Mouse (Mus musculus) kidney, adult 18-20 months (tissue): ENCODE results near the gene Emx2.

Experiments used
- DNase-seq: peaks from one replicate; pipeline ENCODE4 v3.0.0; 2021

Emx2 gene

DNA sequence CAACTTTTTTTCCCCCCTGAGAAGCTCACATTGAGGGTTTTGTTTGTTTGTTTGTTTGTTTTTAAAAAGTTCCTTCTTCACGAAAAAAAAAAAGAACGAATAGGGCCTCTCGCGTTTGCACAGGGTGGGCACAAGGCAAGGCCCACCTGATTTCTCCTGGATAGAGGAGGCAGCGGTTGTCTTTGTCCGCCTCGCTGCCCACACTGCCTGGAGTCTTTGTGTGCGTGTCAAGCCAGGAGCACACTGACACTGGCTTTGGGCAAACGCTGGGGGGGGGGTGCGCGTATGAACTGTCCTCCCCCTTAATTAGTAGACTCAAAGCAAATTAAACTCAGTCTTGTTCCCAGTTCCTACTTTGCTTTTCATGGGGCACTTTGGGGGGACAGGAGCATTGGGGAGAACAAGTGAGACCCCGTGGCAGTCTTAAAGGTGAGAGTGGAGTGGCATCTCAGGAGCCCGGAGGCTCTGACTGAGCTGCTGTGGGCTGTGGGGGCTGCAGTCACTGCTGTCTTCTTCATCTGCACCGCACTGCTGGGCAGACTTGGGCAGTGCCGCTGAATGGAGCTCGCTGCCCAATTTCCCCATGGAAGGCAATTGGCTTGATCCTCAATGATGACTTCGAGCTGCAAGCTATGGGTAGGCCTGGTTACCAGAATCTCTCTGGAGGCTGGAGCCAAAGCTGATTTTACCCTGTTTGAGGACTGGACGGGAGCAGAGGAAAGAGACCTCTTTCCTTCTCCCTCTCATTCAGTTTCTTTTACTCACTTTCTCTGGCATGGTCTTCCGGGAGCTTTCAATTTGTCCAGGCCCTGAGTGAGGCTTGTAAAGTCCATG is 4.5 kb downstream of the Emx2 start:
- peak; percentile 63 for DNase-seq

DNA sequence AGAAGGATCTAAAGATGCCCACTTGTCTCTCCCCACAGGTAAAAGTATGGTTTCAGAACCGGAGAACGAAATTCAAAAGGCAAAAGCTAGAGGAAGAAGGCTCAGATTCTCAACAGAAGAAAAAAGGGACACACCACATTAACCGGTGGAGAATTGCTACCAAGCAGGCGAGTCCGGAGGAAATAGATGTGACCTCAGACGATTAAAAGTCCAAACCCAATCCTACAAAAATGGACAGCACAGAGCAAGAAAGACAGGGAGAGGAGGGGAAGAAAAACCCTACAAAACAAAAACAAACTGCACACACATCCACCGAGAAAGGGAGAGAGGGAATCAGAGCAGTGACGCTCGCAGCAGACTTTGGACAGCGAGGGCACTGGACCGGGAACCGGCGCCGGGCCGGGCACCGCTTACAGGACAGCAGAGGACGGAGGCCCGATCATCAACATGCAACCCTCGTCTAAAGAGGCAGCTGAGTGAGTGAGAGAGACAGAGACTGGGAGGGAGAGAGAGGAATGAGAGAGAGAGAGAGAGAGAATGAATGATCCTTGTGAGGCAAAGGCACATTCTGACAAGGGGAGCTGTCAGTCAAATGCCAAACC is 5.8 kb downstream of the Emx2 start:
- DNase-seq, result peak; percentile 68

DNA sequence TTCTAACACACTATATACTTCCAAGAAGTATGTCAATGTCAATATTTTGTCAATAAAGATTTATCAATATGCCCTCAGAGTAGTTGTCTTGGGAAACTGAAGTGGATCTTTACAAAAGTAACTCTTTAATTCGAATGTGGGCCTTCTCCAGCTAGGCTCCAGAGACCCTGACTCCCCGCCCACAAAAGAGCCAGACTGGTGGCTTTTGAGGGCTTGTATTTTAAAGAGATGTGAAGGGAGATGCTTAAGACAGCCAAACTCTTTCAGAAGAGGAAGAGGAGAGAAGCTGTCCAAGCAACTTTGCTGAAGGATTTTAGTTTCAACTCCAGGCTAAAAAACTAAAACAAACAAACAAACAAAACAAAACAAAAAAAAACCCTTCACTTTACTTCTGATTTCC is 7.1 kb downstream of the Emx2 start:
- no peak for DNase-seq

DNA sequence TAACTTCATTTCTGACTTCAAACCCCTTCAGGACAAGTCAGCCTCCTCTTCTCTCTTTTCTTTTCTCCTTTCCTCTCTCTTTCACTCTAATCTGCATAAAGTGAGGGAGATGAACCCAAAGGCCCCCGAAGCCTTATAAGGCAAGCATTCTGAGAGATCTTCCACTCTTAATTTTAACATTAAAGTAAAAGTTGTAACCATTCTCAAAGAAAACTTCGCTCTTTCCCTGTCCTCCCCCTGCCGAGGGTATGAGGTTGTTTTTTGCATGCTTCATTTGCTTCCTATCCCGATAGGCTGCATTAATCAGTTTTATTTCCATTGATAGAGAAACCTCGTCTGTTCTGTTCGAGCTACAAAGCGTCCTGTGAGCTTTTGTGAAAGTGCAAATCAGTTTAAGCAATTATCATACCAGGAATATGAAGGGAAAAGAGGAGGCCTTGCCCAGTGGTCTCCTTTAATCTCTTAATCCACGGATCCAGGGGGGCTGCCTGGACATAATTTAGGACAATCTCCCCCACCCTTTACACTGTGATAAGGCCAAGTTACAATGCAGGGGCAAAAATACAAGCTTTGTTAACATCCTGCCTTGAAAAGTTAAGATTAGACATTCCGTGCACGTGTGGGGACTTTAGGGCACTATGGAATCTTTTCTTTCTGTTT is 7.7 kb downstream of the Emx2 start:
- DNase-seq, result no peak

DNA sequence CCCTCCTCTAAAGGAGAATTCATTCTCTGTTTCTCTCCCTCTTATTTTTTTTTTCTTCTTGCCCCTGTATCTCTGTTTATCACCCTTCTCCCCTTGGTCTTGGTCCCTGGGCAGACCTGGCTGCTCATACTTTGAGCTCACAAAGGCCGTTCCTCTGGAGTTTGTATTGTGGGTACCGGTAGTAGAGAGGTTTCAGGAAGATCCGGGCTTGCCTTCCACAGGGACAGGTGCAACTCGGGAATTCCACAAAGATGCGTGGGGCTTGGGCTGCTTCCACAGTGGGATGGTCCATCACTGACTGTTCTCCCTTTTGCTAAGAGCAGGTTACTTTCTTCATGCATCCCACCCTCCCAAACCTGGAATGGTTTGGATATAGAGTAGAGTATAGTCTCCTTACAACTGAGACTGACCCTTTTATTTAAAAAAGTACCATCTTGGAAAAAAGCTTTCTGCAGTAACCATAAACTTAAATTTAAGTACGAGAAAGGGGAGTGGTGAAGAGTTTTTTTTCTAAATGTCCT is 8.3 kb downstream of the Emx2 start:
- DNase-seq, result peak; percentile 32

DNA sequence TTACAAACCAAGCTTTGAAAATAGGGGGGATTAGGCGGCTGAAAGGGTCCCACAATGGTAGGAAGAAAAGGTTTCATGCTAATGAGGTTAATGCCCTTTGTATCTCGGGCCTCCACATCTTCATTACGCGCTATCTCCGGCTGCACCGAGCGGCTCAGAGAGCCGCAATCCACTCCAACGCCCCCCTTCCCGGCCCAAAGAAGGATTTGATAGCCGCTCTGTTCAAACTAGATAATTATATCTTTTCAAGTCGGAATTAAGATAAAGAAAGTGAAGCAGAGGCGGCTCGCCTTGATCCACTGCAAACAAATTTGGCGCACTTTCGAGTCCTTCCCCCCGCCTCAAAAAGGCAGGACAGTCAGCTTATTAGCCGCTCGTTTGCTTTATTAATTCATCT is 8.8 kb downstream of the Emx2 start:
- DNase-seq, result no peak

DNA sequence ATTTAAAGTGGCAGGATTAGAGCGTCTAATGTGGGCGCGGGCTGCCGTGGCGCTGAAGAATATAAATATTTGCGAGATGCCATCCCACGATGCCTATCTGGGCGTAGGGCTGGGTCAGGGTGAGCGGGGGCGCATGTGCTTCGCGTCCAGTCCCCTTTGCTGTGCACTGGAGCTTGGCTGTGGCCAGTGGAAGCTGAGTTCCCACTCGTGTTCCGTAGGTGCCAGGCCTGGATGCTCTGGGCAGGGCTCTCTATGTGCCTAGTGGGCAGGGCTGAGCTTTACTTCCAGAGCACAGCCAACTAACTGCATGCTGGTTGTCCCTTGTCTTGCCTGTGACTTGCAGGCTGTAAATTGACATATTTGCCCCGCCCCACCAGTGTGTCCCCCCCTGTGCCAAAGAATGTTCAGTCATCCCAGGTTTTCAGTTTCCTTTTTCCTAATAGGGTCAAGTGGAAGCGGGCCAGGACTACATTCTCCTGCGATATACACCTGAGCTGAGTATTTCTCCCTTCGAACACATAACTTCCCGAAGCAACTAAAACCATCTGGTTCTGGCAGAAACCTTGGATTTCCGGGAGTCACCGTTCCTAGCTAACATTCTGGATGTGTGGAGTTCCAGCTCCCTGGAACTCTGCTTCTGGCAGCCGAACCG is 9.4 kb downstream of the Emx2 start:
- DNase-seq, result peak; percentile 73

DNA sequence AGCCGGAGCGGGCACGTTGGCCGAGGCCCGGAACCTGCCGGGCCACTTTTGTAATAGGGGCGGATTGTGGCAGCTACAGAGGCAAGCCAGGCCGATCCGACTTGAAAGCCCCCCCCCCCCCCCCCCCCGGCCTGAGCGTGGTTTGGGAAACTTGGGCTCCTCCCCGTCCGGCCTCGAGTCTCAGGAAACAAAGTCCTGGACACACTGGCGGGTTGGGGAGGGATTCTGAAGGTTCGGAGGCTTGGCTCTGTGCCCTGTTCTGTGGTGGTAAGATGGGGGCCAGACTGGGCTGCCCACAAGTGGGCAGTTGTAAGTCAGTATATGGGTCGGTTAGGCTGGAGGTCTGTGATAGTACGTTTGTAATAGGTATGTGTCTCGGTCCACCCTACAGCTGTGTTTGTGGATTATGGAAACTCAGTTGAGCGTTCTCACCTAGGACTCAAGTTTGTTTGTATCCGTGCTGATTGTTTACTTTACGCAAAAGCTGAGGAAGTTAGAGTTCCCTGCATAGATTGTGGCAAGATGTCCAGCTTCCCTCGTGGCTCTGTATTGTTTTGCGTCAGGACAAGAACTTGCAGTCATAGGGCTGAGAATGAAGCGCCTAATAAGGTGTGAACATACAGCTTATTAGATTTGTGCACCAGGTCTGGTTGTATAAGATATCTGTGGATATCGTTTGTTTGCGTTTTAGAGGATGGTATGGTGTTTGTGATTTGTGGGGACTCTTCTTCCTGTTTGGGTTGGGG is 10.1 kb downstream of the Emx2 start:
- DNase-seq, result peak; percentile 71

DNA sequence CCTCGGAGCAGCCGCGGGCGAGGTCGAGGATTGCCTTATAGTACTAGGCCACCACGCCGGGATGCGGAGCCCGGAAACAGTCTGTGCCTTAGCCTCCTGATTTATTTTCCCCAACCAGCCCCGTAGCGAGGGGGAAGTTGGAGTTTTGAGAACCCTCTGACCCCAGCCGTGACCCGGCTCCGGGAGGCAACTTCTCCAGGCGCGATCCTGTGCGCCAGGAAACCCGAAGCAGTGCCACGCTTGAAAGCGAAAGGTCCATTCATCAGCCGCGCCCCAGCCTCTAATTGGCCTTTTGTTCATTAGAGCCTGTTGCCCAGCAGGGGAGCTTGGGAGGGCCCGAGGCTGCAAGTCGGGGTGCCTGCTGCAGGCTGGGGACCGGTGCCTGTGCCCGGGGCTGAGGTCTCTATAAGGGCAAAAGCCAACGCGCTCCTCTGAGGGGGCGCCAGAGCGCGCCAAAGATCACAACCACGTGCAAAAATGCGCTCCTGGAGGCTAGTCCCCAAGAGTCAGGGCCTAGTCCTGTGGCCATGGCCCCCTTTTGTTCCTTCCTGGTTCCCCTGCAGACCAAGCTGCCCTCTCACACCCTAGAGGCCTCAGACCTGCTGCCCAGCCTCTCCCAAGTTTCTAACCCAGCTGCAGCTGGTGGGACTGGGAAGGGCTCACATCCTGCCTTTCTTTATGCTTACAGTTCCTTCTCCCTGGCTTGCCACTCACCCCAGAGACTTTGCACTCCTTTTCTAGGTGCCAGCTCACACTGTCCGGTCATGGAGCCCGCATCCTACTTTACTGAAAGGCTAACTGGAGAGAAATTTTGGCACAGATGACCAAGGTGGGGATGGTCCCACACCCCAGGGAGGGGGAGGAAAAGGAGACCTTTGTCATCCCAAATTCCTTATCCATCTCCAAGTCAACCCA is 11.1 kb downstream of the Emx2 start:
- peak; percentile 68 for DNase-seq

DNA sequence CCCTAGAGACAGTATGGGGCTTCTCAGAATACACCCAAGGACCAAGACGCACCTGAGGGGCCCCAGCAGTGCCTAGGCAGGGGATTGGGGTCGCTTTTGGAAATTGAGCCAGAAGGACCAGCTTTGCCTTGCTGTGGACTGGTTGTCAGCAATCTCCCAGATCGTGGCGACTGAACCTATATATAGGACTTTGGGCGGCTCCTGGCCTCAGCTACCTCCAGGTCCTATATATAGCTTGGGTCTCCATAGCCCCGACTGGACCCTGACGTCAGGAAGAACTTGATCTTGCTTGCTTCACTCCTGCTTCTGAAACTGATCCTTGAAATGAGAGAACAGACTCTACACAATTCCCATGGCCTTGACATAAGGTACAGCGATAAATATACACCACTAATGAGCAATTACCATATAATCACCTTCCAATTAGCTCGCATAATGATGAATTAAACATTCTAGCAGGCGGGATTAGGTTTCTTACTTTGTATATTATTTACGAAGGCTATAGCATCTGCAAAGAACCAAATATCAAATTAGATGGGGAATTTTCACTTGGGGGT is 12.0 kb downstream of the Emx2 start:
- DNase-seq, result no peak

DNA sequence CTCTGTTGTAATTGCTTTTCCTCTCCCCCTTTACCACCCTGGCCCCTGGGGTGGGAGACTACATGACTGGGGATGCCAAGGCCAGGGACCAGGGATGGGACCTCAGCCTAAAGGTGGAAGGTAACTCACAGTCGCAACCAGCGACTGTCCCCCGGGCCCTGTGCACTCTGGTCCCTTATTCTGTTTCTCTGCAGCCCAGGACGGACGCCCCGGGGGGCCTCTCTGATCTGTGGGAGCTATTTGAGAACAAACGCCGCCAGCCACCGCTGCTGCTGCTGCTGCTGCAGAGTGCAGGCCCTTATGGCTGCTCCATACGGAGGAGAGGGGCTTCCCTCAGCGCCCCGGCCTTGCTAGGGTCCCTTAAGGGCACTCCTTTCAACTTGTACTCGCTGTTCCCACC is 12.7 kb downstream of the Emx2 start:
- no peak for DNase-seq

DNA sequence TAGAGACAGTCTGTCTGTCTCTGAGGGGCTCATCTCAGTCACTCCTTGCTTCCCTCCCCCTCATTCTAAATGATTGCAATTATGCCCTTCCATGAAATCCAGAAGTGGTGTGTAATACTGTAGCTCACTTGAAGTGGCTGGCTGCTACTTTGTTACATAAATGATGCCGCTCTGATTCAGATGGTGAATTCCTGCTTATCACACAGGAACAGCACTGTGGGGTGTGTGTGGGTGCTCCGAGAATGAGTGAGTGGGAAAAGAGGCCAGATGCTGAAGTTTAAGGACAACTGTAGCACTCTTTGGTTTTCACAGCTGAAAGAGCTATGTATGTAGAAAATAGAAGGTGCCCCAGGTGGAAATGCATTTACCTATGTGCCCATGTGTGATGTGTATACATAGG is 14.7 kb downstream of the Emx2 start:
- DNase-seq, result no peak

DNA sequence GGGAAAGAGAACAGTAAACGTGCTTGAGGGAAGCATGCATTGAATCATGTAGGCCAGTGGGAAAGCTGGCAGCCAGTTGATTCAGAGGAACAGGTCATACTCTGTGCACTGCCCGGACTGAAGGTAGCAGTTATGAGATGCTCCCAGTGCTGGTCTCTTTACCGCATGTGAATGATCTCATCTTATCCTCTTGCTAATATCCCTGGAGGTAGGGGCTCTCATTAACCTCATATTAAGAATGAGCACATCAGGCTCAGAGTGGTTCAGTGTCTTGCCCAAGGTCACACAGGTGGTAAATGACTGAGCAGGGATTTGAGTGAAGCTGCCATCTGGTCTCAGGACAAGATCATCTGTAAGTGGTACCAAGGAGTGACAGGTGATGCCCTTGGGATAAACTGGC is 21.7 kb downstream of the Emx2 start:
- DNase-seq, result no peak

DNA sequence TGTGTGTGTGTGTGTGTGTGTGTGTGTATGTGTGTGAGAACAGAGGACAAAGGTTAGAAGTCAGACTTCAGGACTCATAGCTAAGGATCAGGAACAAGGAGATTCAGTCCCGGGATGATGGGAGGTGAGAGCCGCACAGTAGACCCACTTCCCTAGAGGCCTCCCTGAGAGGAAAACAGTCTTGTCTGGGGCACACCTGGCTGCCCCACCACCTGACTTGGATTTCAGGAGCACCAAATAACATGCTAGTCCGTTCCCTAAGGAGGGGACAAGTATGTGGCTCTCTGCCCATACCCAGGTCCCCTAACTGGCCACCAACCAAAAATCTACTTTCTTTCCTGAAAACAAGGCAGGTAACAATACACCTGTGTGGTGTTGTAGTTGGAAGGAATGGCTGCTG is 22.4 kb downstream of the Emx2 start:
- no peak for DNase-seq

DNA sequence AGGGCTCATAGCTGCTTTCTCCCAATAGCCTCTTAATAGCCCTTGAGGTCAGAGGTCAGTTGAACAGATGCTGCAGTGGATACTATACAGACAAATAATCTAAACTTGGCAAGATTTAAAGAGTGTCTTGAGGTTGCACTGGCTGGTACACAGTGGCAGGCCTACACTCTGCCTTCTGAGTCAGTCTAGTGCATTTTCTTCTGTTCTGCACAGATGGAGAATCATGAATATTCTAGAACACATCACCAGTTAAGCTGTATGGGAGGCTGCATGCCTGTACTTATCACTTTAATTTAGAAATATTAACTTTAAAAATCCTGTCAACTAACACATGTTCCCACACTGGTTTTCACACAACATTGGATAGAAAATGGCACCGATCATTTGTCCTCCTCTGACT is 34.1 kb downstream of the Emx2 start:
- DNase-seq, result no peak

DNA sequence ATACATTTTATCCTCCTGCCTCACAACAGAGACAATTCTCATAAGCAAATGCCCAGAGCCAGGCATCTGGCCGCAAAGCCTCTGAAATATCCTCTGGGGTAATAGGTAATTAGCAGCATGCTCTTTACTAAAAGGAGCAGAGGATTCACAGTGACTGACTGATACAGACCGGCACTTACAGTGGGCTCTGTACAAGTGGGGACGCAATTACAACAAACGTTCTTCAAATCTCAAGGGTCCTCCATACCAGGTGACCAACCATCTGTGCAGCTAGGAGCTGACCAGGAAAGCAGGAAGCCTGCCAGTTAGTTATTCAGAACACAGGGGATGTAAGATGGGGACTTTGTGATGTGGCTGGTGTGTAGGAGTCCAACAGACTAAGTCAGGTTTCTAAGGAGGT is 38.7 kb downstream of the Emx2 start:
- DNase-seq, result no peak

DNA sequence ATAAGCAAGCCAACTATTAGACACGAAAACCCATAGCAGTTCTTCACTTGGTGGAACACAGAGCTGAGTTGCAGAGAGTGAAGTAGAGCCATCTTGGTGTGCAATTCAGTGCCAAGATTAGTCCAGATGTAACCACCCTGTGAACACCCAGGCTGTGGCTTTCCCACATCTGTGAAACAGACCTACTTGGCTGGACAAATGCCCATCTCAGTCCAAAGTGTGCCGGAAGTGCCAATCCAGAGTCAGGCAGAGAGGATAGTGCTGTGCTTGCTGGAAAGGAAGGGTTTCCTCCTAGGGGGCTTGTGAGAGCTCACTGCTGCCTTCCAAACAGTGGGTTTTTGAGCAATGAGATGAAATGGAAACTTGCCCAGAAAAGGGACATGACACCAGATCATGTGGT is 50.7 kb downstream of the Emx2 start:
- DNase-seq, result peak; percentile 11

DNA sequence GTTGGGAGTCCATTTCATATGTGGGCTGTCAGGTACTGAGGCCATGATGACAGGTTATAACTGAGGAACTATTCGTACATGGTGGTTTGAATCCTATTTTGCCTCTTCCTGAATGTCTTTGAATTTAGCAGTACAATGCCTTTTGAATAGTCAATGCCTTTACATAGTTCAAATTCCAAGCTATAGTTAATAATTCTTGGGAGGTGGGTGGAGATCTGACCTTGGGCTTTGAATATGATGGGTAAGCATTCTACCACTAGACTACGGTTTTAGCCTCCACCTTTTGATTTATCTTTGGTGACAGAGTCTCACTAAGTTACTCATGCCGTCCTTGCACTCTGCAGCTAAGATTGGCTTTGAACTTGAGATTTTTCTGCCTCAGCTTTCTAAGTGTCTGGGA is 55.0 kb downstream of the Emx2 start:
- DNase-seq, result no peak
